Mouse (Mus musculus) spleen, postnatal 10 days (tissue): ENCODE results near the gene Vasp.
A peak's percentile ranks its signal among the peaks of the same experiment; 100 is the strongest.

Experiments used
- DNase-seq, 2 experiments: peaks; one replicate each; pipeline ENCODE4 v3.0.0; 2021 to 2022; ENCODE audit warnings: low spot score in 2 of 2

Vasp gene

GRCm38 (mm10) chr7:19211041-19211675 lies 60.5 kb downstream of the Vasp start:
- no peak for DNase-seq

DNA sequence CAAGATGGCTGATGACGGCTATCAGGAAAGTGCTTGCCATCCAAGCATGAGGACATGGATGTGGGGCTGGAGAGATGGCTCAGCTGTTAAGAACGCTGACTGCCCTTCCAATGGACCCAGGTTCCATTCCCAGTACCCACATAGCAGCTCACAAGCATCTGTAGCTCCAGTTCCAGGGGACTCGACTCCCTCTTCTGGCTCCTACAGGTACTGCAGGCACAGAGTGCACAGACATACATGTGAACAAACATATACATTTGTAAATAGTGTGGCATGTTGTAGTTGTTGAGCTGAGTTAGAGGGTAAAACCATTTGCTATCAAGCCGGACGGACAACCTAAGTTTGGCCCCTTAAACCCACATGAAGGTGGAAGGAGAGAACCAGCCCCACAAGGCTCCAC lies 61.6 kb downstream of the Vasp start:
- DNase-seq, result peak in 1 of 2 experiments; percentile 38

DNA sequence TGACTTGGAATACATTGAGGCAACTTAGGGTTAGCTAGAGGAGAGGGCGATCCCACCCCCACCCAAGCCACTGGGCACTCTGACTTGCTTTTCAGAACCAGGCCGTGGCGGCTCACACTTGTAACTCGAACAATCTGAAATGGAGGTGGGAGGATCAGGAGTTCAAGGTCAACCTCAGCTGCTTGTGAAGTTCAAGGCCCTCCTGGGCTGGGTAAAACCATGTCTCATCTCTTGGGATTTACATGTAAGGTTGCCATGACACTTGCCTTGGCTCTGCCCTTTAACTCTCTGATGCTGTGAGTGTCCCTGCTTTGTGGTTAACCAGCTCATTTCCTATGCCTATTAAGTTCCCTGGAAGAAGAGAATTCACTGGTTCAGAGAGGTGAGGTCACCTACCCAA lies 62.1 kb downstream of the Vasp start:
- no peak for DNase-seq

DNA sequence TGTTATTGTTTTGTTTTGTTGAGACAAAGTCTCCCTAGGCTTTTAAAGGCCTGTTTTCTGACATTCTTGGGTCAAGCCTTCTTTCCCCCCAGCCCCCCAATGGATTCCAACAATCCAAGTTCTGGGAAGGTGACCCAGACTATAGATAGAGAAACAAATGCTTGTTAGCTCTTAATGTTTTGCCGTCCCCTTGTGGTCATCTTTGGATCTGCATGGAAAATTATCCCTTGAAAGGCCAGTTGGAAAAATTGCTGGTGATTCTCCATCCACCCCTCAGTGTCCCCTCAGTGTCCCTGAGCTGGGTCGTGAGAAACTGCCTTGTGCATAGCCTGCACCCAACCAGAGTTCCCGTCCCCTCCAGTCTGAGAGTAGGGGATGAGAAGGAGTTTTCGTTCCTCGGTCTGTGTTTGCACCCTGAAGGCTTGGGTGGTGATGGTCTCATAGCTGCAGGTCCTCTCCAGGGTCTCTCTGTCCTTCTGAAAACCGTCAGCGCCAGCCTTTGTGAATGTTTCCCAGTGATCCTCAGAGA lies 62.6 kb downstream of the Vasp start:
- DNase-seq, result no peak

GRCm38 (mm10) chr7:19208201-19208910 lies 63.3 kb downstream of the Vasp start:
- DNase-seq, result no peak
